Mouse (Mus musculus) lung, postnatal 0 days (tissue): ENCODE data around the gene Cd86.

Experiments used
- CTCF ChIP-seq: IDR thresholded peaks from 2 replicates; pipeline ENCODE4 v1.5.1; 2016; ENCODE audit warnings: antibody characterized with exemption, mild to moderate bottlenecking
- EP300 ChIP-seq: IDR thresholded peaks from 2 replicates; pipeline ENCODE4 v1.6.1; 2016; ENCODE audit warnings: antibody characterized with exemption, mild to moderate bottlenecking, control low read depth

DNA sequence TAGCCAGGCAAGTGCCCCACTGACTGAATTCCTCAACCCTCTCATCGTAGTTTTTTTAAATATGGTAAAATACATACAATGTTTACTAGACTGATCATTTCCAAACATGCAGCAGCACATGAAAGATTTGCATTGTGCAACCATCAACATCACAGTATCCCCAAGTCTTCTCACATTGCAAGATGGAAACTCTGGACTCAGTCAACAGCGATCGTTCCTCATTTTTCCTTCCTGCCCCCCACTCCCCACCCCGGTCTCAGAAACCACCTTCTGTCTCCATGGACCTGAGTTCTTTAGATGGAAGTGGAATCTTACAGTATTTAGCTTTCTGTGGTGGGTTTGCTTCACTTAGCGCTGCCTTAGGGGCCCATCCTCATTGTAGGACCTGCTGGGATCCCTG, 34.3 kb downstream of the Cd86 start:
- TF ChIP-seq CTCF (no peak), EP300 (no peak)
